Mouse (Mus musculus) lung, adult 2 months (tissue): Measurements from ENCODE around the gene Zfp961.

Source experiments
- CTCF ChIP-seq: fragments of 200-500 bp; IDR thresholded peaks from 2 replicates; pipeline ENCODE4 v1.5.1; 2011; ENCODE audit warnings: mild to moderate bottlenecking, low read length, control low read depth; ENCODE audit not compliant: insufficient read depth
- POLR2A ChIP-seq: fragments of 200-500 bp; IDR thresholded peaks from 2 replicates; pipeline ENCODE4 v1.6.1; 2011; ENCODE audit warnings: low read depth, mild to moderate bottlenecking, control low read depth, low read length, borderline replicate concordance; ENCODE audit errors: extremely low read depth

DNA sequence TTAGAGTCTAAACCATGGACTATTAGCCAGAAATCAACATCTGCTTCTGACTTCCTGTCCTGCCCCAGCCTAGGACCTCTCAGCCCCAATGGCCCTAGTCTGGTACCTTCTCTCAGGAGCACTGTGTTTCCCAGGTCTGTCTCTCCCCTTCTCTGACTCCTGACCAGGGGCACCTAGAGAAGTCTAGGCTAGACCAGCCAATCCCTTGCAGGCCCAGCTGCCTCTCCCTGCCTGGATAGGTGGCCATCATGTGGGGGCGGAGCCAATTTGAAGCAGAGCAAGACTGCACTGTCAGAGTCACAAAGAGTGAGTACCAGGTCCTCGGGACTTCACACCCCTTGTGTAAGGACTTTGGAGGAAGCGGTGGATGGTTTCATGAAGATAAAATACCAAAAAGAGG, 58.6 kb downstream of the Zfp961 start, which contains the start of gene Cyp4f18:
- TF ChIP-seq POLR2A (no peak), CTCF (no peak)
